Mouse (Mus musculus): ENCODE results near the gene Pkd1. TPM values are rescaled to one million over a fixed set of nuclear protein-coding genes. Genes with fewer than 3 reads are reported as not detected.
A peak's percentile ranks its signal among the peaks of the same experiment; 100 is the strongest.

Pkd1 gene
- polyA plus RNA-seq, 1 experiment: 146 TPM

DNA sequence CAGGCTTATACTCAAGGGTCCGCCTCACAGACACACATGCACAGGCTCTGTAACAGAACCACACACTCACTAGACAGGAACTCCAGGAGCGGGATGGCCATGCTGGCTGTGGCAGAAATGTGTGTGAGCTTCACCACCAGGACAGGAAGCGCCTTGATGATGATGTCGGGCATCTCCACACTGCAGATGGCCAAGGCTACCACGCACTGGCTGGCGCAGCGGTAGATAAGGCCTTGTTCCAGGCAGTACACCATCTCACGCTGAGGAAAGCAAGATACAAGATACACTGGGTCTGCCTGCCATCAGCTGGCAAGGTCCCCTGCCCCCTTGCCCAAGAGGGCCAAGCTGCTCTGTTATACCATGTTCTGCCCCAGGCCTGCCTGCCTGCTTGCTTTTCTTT lies 59.2 kb downstream of the Pkd1 start:
- no peak for DNase-seq
- Histone ChIP-seq H3K4me3 (replicated peaks; ENCODE audit: extremely low read depth, low read depth, low read length) (no peak overlapping the region), H3K4me1 (ENCODE audit: control insufficient read depth, insufficient read depth, low read length) (no peaks in the 10 kb centered on the region)
- 89% methylated on average over 8 of the region's 8 CpGs for WGBS
- TF ChIP-seq POLR2A (IDR thresholded peaks at IDR 0.05; ENCODE audit: borderline replicate concordance, extremely low read depth, low read depth, low read length): no peak

GRCm38 (mm10) chr17:24610711-24611110 lies 61.1 kb downstream of the Pkd1 start:
- Histone ChIP-seq H3K4me1 (ENCODE audit: control insufficient read depth, insufficient read depth, low read length) (no peaks in the 10 kb centered on the region), H3K4me3 (replicated peaks; ENCODE audit: extremely low read depth, low read depth, low read length) (no peak overlapping the region)
- 42% methylated on average over 2 of the region's 2 CpGs for WGBS
- no peak for DNase-seq
- no peak for TF ChIP-seq CTCF (IDR thresholded peaks at IDR 0.05; ENCODE audit: insufficient read depth, low read length)
- TF ChIP-seq POLR2A (IDR thresholded peaks at IDR 0.05; ENCODE audit: borderline replicate concordance, extremely low read depth, low read depth, low read length): no peak

DNA sequence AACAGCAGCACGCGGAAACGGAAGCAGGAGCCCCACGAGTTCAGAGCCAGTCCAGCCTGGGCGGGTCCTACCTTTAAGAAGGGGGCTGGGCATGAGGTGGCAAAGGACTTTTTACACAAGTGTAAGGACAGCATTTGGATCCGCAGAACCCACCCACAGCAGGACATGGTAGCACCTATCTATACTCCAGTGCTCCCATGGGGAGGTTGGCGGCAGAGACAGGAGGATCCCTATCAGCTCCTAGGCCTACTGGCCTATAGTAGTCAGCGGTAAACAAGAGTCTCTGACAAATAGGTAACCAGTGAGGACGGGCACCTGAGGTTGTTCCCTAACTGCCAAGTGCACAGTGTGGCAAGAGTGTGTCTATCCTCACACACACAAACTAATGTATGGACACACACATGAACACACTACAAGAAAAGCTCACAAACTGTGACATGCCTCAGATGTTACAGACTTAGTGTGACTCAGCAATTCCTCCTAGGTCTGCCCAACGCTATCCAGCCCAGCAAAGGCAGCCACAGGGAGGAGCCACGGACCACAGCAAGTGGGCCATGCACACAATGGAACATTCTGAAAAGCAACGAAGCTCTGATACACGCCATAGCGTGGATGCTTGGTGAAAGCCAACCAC lies 68.0 kb downstream of the Pkd1 start:
- no peak for DNase-seq
- H3K4me1 ChIP-seq (ENCODE audit: control insufficient read depth, insufficient read depth, low read length): no peaks in the 10 kb centered on the region
- WGBS: 74% methylated on average over 14 of the region's 14 CpGs
- no peak overlapping the region for H3K4me3 ChIP-seq (replicated peaks; ENCODE audit: extremely low read depth, low read depth, low read length)
- TF ChIP-seq POLR2A (IDR thresholded peaks at IDR 0.05; ENCODE audit: borderline replicate concordance, extremely low read depth, low read depth, low read length) (no peak), CTCF (IDR thresholded peaks at IDR 0.05; ENCODE audit: insufficient read depth, low read length) (peak; percentile 51; the same call in 1 of the 2 replicates)

- DNase-seq: no peak
- Histone ChIP-seq H3K4me1 (ENCODE audit: control insufficient read depth, insufficient read depth, low read length) (no peaks in the 10 kb centered on the region), H3K4me3 (replicated peaks; ENCODE audit: extremely low read depth, low read depth, low read length) (no peak overlapping the region)
- no peak for TF ChIP-seq POLR2A (IDR thresholded peaks at IDR 0.05; ENCODE audit: borderline replicate concordance, extremely low read depth, low read depth, low read length)
- TF ChIP-seq CTCF (IDR thresholded peaks at IDR 0.05; ENCODE audit: insufficient read depth, low read length): no peak
- 88% methylated on average over 8 of the region's 8 CpGs for WGBS
These were observed 75.8 kb downstream of the Pkd1 start for GRCm38 (mm10) chr17:24625472-24625871.

DNA sequence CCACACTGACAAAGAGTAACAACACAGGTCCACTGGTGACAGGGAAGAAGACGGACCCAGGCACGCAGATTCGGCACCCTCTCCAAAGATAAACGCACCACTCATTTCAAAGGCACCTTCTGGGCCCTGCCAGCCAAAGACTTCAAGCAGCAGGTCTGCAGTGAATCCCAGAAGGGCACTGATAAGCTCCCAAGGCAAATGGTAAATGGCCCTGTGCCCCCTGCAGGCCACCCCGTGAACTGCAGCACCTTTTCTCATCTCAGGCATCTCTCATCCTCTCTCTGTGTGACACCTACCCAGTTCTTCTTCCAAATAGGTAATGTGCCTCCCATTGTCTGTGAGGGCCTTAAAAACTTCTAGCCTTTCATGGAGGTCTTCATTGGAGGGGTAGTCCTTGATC lies 79.0 kb downstream of the Pkd1 start:
- 31% methylated on average over 5 of the region's 5 CpGs for WGBS
- DNase-seq: peak; percentile 79
- Histone ChIP-seq H3K4me3 (replicated peaks; ENCODE audit: extremely low read depth, low read depth, low read length) (no peak overlapping the region), H3K4me1 (ENCODE audit: control insufficient read depth, insufficient read depth, low read length) (peaks cover 8% of the 10 kb centered on the region)
- TF ChIP-seq POLR2A (IDR thresholded peaks at IDR 0.05; ENCODE audit: borderline replicate concordance, extremely low read depth, low read depth, low read length): no peak
- peak; percentile 97 for TF ChIP-seq CTCF (IDR thresholded peaks at IDR 0.05; ENCODE audit: insufficient read depth, low read length)

DNA sequence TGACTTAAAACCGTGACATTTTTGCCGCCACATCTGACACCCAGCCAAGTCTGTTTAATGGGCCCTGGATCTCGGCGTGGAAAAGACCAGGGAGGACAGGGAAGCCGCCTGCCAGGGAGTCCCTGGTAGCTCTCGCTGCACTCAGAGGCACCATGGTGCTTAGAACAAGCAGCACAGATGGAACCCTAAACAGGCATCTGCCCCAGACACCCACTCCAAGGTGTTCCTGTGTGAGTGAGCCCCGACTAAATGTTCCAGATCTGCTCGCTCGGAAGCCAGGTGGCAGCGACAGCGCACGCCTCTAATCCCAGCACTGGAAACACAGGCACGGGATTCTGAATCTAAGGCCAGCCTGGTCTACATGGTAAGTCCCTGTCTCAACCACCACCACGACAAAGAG lies 80.4 kb downstream of the Pkd1 start:
- H3K4me3 ChIP-seq (replicated peaks; ENCODE audit: extremely low read depth, low read depth, low read length): no peak overlapping the region
- TF ChIP-seq CTCF (IDR thresholded peaks at IDR 0.05; ENCODE audit: insufficient read depth, low read length) (no peak), POLR2A (IDR thresholded peaks at IDR 0.05; ENCODE audit: borderline replicate concordance, extremely low read depth, low read depth, low read length) (no peak)
- DNase-seq: no peak
- 87% methylated on average over 14 of the region's 14 CpGs for WGBS
- peaks cover 21% of the 10 kb centered on the region for H3K4me1 ChIP-seq (ENCODE audit: control insufficient read depth, insufficient read depth, low read length)

GRCm38 (mm10) chr17:24632167-24632812 lies 82.7 kb downstream of the Pkd1 start, which contains the start of the genes Tsc2 and Nthl1:
Gene Tsc2 (minus strand): TSS chr17:24632630.
Gene Nthl1 (plus strand): TSS chr17:24632680.
- Histone ChIP-seq H3K4me1 (ENCODE audit: control insufficient read depth, insufficient read depth, low read length) (peaks cover 37% of the 10 kb centered on the region), H3K4me3 (replicated peaks; ENCODE audit: extremely low read depth, low read depth, low read length) (peak within 1 kb of the TSS; percentile 95)
- peak; percentile 77; the same call in 1 of the 2 replicates for TF ChIP-seq POLR2A (IDR thresholded peaks at IDR 0.05; ENCODE audit: borderline replicate concordance, extremely low read depth, low read depth, low read length)
- TF ChIP-seq CTCF (IDR thresholded peaks at IDR 0.05; ENCODE audit: insufficient read depth, low read length): no peak
- DNase-seq: peak; percentile 86
- WGBS: 2% methylated on average over 51 of the region's 51 CpGs

GRCm38 (mm10) chr17:24632813-24633449 lies 83.3 kb downstream of the Pkd1 start:
- peak; percentile 96; the same call in 1 of the 2 replicates for TF ChIP-seq POLR2A (IDR thresholded peaks at IDR 0.05; ENCODE audit: borderline replicate concordance, extremely low read depth, low read depth, low read length)
- no peak for TF ChIP-seq CTCF (IDR thresholded peaks at IDR 0.05; ENCODE audit: insufficient read depth, low read length)
- H3K4me1 ChIP-seq (ENCODE audit: control insufficient read depth, insufficient read depth, low read length): peaks cover 40% of the 10 kb centered on the region
- 4% methylated on average over 22 of the region's 22 CpGs for WGBS
- peak overlapping the region; percentile 95 for H3K4me3 ChIP-seq (replicated peaks; ENCODE audit: extremely low read depth, low read depth, low read length)
- DNase-seq: peak; percentile 76

GRCm38 (mm10) chr17:24633831-24634230 lies 84.2 kb downstream of the Pkd1 start:
- 92% methylated on average over 11 of the region's 11 CpGs for WGBS
- DNase-seq: peak; percentile 10
- Histone ChIP-seq H3K4me1 (ENCODE audit: control insufficient read depth, insufficient read depth, low read length) (peaks cover 46% of the 10 kb centered on the region), H3K4me3 (replicated peaks; ENCODE audit: extremely low read depth, low read depth, low read length) (no peak overlapping the region)
- TF ChIP-seq POLR2A (IDR thresholded peaks at IDR 0.05; ENCODE audit: borderline replicate concordance, extremely low read depth, low read depth, low read length): no peak
- TF ChIP-seq CTCF (IDR thresholded peaks at IDR 0.05; ENCODE audit: insufficient read depth, low read length): no peak
